Mouse (Mus musculus) 416B (cell line): Measurements from ENCODE around the gene Setd5.

Experiments
- DNase-seq: peaks from one replicate; pipeline ENCODE4 v3.0.0; 2011; ENCODE audit warnings: low read depth

Setd5 gene

DNA sequence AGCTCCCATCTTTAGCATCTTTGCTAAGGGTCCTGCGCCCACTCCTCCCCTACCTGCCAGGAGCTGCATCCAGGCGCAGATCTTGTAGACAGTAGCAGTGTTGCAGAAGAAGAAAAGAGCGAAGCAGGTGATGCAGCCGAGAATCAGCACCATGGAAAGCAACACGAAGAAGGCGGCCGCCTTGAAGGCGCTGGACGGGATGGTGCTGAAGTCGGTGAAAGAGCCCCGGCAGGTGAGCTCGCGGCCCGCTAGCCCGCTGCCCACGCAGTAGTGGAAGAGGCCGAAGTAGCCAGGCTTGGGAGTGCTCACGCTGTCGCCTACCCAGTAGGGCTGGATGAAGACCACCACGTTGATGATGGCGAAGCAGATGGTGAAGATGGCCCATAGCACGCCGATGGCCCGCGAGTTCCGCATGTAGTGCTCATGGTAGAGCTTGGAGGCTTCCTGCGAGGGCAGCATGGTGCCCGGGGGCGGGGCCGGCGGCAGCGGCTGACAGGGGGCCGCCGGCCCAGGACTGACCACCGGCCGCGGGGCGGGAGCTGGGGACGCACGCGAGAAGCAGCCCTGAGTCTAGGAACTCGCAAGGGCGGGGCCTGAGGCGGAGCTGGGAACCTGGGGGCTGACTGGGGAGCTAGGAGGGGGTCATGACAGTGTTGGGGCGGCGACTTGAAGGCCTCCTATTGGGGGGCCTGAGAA is 116.7 kb downstream of the Setd5 start:
- no peak for DNase-seq

DNA sequence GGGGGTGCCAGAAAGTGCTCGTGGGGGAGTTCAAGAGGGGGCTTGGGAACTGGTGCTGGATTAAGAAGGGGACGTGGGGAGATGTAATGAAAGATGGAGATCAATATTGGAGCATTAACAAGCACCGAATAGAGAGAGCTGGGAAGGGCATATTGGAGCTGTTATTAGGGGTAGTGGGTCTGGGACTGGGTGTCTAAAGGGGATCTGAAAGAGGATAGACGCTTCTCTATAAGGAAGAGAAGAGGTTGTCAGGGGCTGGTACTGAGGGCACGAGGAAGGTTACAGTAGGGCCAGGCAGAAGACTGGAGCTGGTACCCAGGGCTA is 117.3 kb downstream of the Setd5 start:
- DNase-seq = no peak

GRCm38 (mm10) chr6:113194841-113195595 is 117.9 kb downstream of the Setd5 start, which contains the start of gene Lhfpl4:
TSS of gene Lhfpl4 (minus strand) at chr6:113195384.
- DNase-seq = no peak

DNA sequence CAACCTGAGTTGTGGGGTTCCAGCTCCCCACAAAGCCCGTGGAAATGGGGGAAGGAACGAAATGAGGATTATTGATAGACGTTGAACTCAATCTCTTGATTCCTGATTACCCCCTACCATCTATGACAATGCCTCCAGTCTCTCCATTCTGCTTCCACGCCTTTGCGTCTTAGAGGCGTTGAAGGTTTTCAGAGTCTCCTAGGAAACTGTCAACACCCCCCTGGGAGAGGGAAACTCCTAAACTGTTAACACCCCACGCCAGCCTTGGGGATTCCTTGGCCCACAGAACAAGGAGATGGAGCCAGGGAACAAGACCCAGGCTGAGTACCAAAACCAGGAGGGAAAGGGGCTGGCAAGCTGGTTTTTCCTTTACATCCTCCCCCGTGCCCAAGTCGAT is 118.4 kb downstream of the Setd5 start:
- no peak for DNase-seq
